Mouse (Mus musculus): Measurements from ENCODE around the gene Olfr1377. TPM values are rescaled to one million over a fixed set of nuclear protein-coding genes. Genes with fewer than 3 reads are reported as not detected.
"Not testable (repeated sequence)": the region's sequence is repeated elsewhere in the genome, so short reads cannot be mapped to it uniquely, and the experiment has no call there.

Gene Olfr1377
- polyA plus RNA-seq, 1 experiment from 2014 or later = not detected

- Histone ChIP-seq H3K36me3 (ENCODE audit: control insufficient read depth, insufficient read depth, low read length) (no peaks in the 10 kb centered on the region), H3K27ac (replicated peaks; ENCODE audit: low read depth, low read length) (no peak overlapping the region), H3K4me3 (ENCODE audit: low read depth, low read length) (no peak overlapping the region), H3K4me2 (ENCODE audit: low read depth, severe bottlenecking) (no peak overlapping the region), H3K27me3 (ENCODE audit: control insufficient read depth, insufficient read depth, low read length) (no peaks in the 10 kb centered on the region), H3K4me1 (ENCODE audit: control insufficient read depth, insufficient read depth, low read length) (no peaks in the 10 kb centered on the region), H3K9me3 (ENCODE audit: control insufficient read depth, low read length) (no peaks in the 10 kb centered on the region), H3K9ac (ENCODE audit: low read length) (no peak overlapping the region)
- WGBS = 87% methylated on average over 2 of the region's 2 CpGs
- no peak for DNase-seq (ENCODE audit: low spot score)
- no peak for ATAC-seq (ENCODE audit: insufficient number of reproducible peaks, low FRiP score, low TSS enrichment, low read depth)
Observed at GRCm38 (mm10) chr11:50964886-50965285, 16.9 kb upstream of the Olfr1377 start.

GRCm38 (mm10) chr11:50966230-50966629 is 15.5 kb upstream of the Olfr1377 start, which contains the start of gene Olfr1378:
Gene Olfr1378 (plus strand): TSS chr11:50966530.
- H3K9ac ChIP-seq (ENCODE audit: low read length) = no peak within 1 kb of the TSS
- no peak within 1 kb of the TSS for H3K4me2 ChIP-seq (ENCODE audit: low read depth, severe bottlenecking)
- H3K27ac ChIP-seq (replicated peaks; ENCODE audit: low read depth, low read length) = no peak within 1 kb of the TSS
- no peaks in the 10 kb centered on the region for H3K36me3 ChIP-seq (ENCODE audit: control insufficient read depth, insufficient read depth, low read length)
- no peak within 1 kb of the TSS for H3K4me3 ChIP-seq (ENCODE audit: low read depth, low read length)
- DNase-seq (ENCODE audit: low spot score) = no peak
- no peaks in the 10 kb centered on the region for H3K4me1 ChIP-seq (ENCODE audit: control insufficient read depth, insufficient read depth, low read length)
- H3K9me3 ChIP-seq (ENCODE audit: control insufficient read depth, low read length) = no peaks in the 10 kb centered on the region
- H3K27me3 ChIP-seq (ENCODE audit: control insufficient read depth, insufficient read depth, low read length) = no peaks in the 10 kb centered on the region
- 86% methylated on average over 11 of the region's 11 CpGs for WGBS
- no peak for ATAC-seq (ENCODE audit: insufficient number of reproducible peaks, low FRiP score, low TSS enrichment, low read depth)

DNA sequence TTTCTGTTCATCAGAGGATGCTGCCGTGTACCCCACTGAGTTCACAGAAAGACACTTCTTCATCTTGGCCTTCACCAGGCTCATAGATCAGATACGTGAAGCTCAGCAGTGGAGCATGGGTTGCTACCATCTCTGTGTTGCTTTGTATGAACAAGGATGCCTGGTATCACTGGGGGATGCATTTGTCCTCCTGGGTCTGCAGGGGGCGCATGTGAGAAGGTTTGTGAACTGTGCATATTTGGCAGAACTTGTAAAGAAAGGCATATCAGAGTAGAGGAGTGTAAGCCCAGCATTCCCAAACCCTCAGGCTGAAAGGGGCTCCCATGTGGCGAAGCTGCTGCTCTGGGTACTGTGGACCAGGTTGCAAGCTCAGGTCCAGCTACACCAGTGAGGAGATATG is 4.6 kb upstream of the Olfr1377 start:
- H3K4me1 ChIP-seq (ENCODE audit: control insufficient read depth, insufficient read depth, low read length) = no peaks in the 10 kb centered on the region
- no peaks in the 10 kb centered on the region for H3K27me3 ChIP-seq (ENCODE audit: control insufficient read depth, insufficient read depth, low read length)
- H3K4me2 ChIP-seq (ENCODE audit: low read depth, severe bottlenecking) = no peak overlapping the region
- 62% methylated on average over 4 of the region's 4 CpGs for WGBS
- H3K27ac ChIP-seq (replicated peaks; ENCODE audit: low read depth, low read length) = no peak overlapping the region
- no peak for DNase-seq (ENCODE audit: low spot score)
- H3K9ac ChIP-seq (ENCODE audit: low read length) = no peak overlapping the region
- no peak overlapping the region for H3K4me3 ChIP-seq (ENCODE audit: low read depth, low read length)
- no peaks in the 10 kb centered on the region for H3K36me3 ChIP-seq (ENCODE audit: control insufficient read depth, insufficient read depth, low read length)
- no peak for ATAC-seq (ENCODE audit: insufficient number of reproducible peaks, low FRiP score, low TSS enrichment, low read depth)
- no peaks in the 10 kb centered on the region for H3K9me3 ChIP-seq (ENCODE audit: control insufficient read depth, low read length)

- Histone ChIP-seq H3K27ac (replicated peaks; ENCODE audit: low read depth, low read length) (no peak within 1 kb of the TSS), H3K4me1 (ENCODE audit: control insufficient read depth, insufficient read depth, low read length) (no peaks in the 10 kb centered on the region)
- whole genome bisulfite sequencing = 78% methylated on average over 5 of the region's 5 CpGs
Observed at GRCm38 (mm10) chr11:51003296-51003695, 21.5 kb downstream of the Olfr1377 start, which contains the start of gene Olfr51. Gene Olfr51 (plus strand): TSS chr11:51003596.

GRCm38 (mm10) chr11:51011821-51012220 is 30.1 kb downstream of the Olfr1377 start:
- no peaks in the 10 kb centered on the region for H3K9me3 ChIP-seq (ENCODE audit: control insufficient read depth, low read length)
- 84% methylated on average over 5 of the region's 5 CpGs for WGBS
- H3K4me2 ChIP-seq (ENCODE audit: low read depth, severe bottlenecking) = no peak overlapping the region
- no peak for DNase-seq (ENCODE audit: low spot score)
- H3K27me3 ChIP-seq (ENCODE audit: control insufficient read depth, insufficient read depth, low read length) = no peaks in the 10 kb centered on the region
- no peak overlapping the region for H3K27ac ChIP-seq (replicated peaks; ENCODE audit: low read depth, low read length)
- H3K9ac ChIP-seq (ENCODE audit: low read length) = no peak overlapping the region
- ATAC-seq (ENCODE audit: insufficient number of reproducible peaks, low FRiP score, low TSS enrichment, low read depth) = no peak
- no peaks in the 10 kb centered on the region for H3K36me3 ChIP-seq (ENCODE audit: control insufficient read depth, insufficient read depth, low read length)
- H3K4me3 ChIP-seq (ENCODE audit: low read depth, low read length) = no peak overlapping the region
- H3K4me1 ChIP-seq (ENCODE audit: control insufficient read depth, insufficient read depth, low read length) = no peaks in the 10 kb centered on the region

More at GRCm38 (mm10) chr11:51003296-51003695, 21.5 kb downstream of the Olfr1377 start, which contains the start of gene Olfr51:
- no peaks in the 10 kb centered on the region for H3K9me3 ChIP-seq (ENCODE audit: control insufficient read depth, low read length)
- no peaks in the 10 kb centered on the region for H3K36me3 ChIP-seq (ENCODE audit: control insufficient read depth, insufficient read depth, low read length)
- no peak within 1 kb of the TSS for H3K9ac ChIP-seq (ENCODE audit: low read length)
- no peak within 1 kb of the TSS for H3K4me2 ChIP-seq (ENCODE audit: low read depth, severe bottlenecking)
- no peak within 1 kb of the TSS for H3K4me3 ChIP-seq (ENCODE audit: low read depth, low read length)
- ATAC-seq (ENCODE audit: insufficient number of reproducible peaks, low FRiP score, low TSS enrichment, low read depth) (no peak), DNase-seq (ENCODE audit: low spot score) (no peak)
- no peaks in the 10 kb centered on the region for H3K27me3 ChIP-seq (ENCODE audit: control insufficient read depth, insufficient read depth, low read length)

DNA sequence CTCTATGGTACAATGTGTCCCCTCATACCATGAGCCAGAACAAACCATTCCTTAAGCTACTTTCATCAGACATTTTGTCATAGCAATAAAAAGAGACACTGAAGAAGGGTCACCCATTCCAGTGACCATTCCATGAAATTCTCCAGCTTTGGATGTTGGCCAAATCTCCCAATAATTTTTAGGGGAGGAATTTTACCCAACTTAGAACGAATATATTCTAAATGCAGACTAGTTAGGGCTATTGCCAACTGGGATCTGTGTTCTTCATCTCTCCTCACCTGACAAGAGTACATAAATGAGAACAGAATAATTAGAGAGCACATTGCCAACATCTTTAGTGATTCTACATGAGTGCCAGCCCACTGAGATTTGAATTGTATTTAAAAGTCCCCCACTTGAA is 32.2 kb downstream of the Olfr1377 start, which contains the start of gene Olfr54:
TSS of gene Olfr54 (plus strand) at position 301 of the 400 bp plus-strand sequence.
- 81% methylated on average over 1 of the region's 1 CpGs for WGBS
- no peaks in the 10 kb centered on the region for H3K9me3 ChIP-seq (ENCODE audit: control insufficient read depth, low read length)

GRCm38 (mm10) chr11:51016341-51016740 is 34.6 kb downstream of the Olfr1377 start:
- H3K4me2 ChIP-seq (ENCODE audit: low read depth, severe bottlenecking) = no peak overlapping the region
- no peak overlapping the region for H3K9ac ChIP-seq (ENCODE audit: low read length)
- no peaks in the 10 kb centered on the region for H3K4me1 ChIP-seq (ENCODE audit: control insufficient read depth, insufficient read depth, low read length)
- no peak overlapping the region for H3K4me3 ChIP-seq (ENCODE audit: low read depth, low read length)
- no peaks in the 10 kb centered on the region for H3K36me3 ChIP-seq (ENCODE audit: control insufficient read depth, insufficient read depth, low read length)
- no peaks in the 10 kb centered on the region for H3K27me3 ChIP-seq (ENCODE audit: control insufficient read depth, insufficient read depth, low read length)
- WGBS = 57% methylated on average over 2 of the region's 2 CpGs
- DNase-seq (ENCODE audit: low spot score) (no peak), ATAC-seq (ENCODE audit: insufficient number of reproducible peaks, low FRiP score, low TSS enrichment, low read depth) (no peak)
- no peaks in the 10 kb centered on the region for H3K9me3 ChIP-seq (ENCODE audit: control insufficient read depth, low read length)
- no peak overlapping the region for H3K27ac ChIP-seq (replicated peaks; ENCODE audit: low read depth, low read length)

More for the DNA sequence above, 32.2 kb downstream of the Olfr1377 start, which contains the start of gene Olfr54:
- no peak within 1 kb of the TSS for H3K27ac ChIP-seq (replicated peaks; ENCODE audit: low read depth, low read length)
- no peak within 1 kb of the TSS for H3K4me2 ChIP-seq (ENCODE audit: low read depth, severe bottlenecking)
- no peak for ATAC-seq (ENCODE audit: insufficient number of reproducible peaks, low FRiP score, low TSS enrichment, low read depth)
- no peak within 1 kb of the TSS for H3K4me3 ChIP-seq (ENCODE audit: low read depth, low read length)
- H3K9ac ChIP-seq (ENCODE audit: low read length) = no peak within 1 kb of the TSS
- no peaks in the 10 kb centered on the region for H3K36me3 ChIP-seq (ENCODE audit: control insufficient read depth, insufficient read depth, low read length)
- H3K27me3 ChIP-seq (ENCODE audit: control insufficient read depth, insufficient read depth, low read length) = no peaks in the 10 kb centered on the region
- DNase-seq (ENCODE audit: low spot score) = no peak
- H3K4me1 ChIP-seq (ENCODE audit: control insufficient read depth, insufficient read depth, low read length) = no peaks in the 10 kb centered on the region

- H3K4me1 ChIP-seq (ENCODE audit: control insufficient read depth, insufficient read depth, low read length); DNase-seq (ENCODE audit: low spot score); H3K9me3 ChIP-seq (ENCODE audit: control insufficient read depth, low read length); ATAC-seq (ENCODE audit: insufficient number of reproducible peaks, low FRiP score, low TSS enrichment, low read depth); H3K9ac ChIP-seq (ENCODE audit: low read length); H3K27me3 ChIP-seq (ENCODE audit: control insufficient read depth, insufficient read depth, low read length); H3K4me2 ChIP-seq (ENCODE audit: low read depth, severe bottlenecking); H3K36me3 ChIP-seq (ENCODE audit: control insufficient read depth, insufficient read depth, low read length); H3K4me3 ChIP-seq (ENCODE audit: low read depth, low read length); H3K27ac ChIP-seq (replicated peaks; ENCODE audit: low read depth, low read length): not testable (repeated sequence)
- 90% methylated on average over 11 of the region's 11 CpGs for WGBS
Observed at GRCm38 (mm10) chr11:51026811-51027210, 45.0 kb downstream of the Olfr1377 start.

- not testable (repeated sequence) for H3K4me2 ChIP-seq (ENCODE audit: low read depth, severe bottlenecking); H3K27me3 ChIP-seq (ENCODE audit: control insufficient read depth, insufficient read depth, low read length); ATAC-seq (ENCODE audit: insufficient number of reproducible peaks, low FRiP score, low TSS enrichment, low read depth); H3K27ac ChIP-seq (replicated peaks; ENCODE audit: low read depth, low read length); H3K4me1 ChIP-seq (ENCODE audit: control insufficient read depth, insufficient read depth, low read length); H3K9me3 ChIP-seq (ENCODE audit: control insufficient read depth, low read length); DNase-seq (ENCODE audit: low spot score); H3K4me3 ChIP-seq (ENCODE audit: low read depth, low read length); H3K36me3 ChIP-seq (ENCODE audit: control insufficient read depth, insufficient read depth, low read length); H3K9ac ChIP-seq (ENCODE audit: low read length)
- WGBS = 54% methylated on average over 8 of the region's 8 CpGs
Observed at GRCm38 (mm10) chr11:51029381-51029780, 47.6 kb downstream of the Olfr1377 start.
